Mouse (Mus musculus) lung, adult 18-20 months (tissue): ENCODE measurements at regions not wholly inside any gene's neighbourhood (a gene's known extent, or its start where the extent isn't known, plus 50 kb on each side); places are given as distances from the start of the nearest gene placed in this dataset.

Experiments
- DNase-seq, 2 experiments: peaks; one replicate each; pipeline ENCODE4 v3.0.0; 2022; ENCODE audit warnings: mixed read lengths in 2 of 2

GRCm38 (mm10) chr7:123059718-123060337, 63.9 kb upstream of the Tnrc6a start:
- DNase-seq, result no peak

DNA sequence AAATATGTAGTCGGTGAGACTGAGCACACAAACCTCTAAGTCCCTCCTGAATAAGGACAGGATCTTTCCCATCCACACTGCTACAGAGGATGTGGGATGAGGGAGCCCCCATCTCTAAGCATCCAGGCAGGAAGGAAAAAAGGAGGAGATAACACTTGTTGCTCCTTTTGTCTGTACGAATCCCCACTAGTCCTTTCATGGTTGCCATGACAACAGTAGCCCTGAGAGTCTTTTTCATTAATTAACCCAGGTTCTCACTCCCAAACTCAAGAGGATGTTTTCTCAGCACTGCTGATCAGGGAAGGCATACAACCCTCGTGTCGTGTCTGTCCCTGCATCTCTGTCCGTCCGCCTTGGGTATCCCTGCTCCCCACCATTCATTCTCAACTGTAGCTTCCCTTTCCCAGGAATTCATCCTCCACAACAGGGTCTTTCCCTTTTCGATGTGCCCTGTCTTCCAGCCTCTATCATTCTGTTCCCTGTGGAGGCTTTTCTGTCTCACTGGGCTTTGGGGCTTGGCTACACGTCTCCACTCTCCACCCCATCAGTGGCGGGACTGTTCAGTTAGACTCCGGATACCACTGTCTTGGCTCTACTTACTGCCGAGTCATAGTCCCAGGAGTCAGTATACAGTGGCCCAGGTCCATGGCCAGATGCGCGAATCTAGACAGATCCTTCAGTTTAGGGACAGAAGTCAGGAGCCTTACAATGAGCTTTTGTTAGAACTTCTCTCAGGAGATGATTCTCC, 60.2 kb upstream of the Tnrc6a start:
- no peak for DNase-seq

DNA sequence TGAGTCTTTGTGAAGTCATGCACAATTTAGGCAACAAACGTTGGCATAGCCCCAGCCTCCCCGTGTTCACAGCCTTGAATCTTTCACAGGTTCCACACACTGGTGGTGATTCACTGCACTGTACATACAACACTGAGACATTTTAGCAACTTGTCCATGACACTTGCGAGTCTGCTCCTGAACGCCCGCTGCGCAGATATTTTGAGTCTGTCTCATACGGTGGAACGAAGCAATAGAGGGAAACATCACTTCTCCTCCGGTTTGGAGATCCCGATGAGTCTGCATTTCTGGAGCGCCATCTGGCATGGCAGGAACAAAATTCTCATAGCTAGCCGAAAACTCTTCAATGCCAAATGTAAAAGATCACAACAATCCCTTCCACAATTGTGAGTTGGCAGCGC, 57.7 kb upstream of the Tnrc6a start:
- peak in 1 of 2 experiments; percentile 21 for DNase-seq

DNA sequence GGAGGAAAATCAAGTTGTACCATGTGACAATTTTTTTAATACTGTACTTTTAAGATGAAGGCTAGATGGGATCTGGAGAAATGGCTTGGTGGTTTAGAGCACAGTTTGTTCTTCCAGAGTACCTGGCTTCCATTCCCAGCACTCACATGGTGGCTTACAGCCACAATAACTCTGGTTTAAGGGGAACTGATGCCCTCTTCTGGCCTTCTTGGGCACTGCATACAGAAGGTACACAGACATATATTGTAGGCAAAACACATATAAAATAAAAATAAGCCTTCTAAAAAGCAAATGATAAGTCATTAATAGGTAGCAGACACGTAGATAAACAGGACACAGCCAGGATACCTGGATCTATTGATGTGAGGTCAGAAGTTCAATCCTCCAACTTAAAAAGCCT, 56.3 kb upstream of the Tnrc6a start:
- no peak for DNase-seq

- DNase-seq, result no peak
These were observed 55.4 kb upstream of the Tnrc6a start for GRCm38 (mm10) chr7:123068241-123068640.

GRCm38 (mm10) chr7:123068715-123069273, 54.9 kb upstream of the Tnrc6a start:
- DNase-seq, result no peak

DNA sequence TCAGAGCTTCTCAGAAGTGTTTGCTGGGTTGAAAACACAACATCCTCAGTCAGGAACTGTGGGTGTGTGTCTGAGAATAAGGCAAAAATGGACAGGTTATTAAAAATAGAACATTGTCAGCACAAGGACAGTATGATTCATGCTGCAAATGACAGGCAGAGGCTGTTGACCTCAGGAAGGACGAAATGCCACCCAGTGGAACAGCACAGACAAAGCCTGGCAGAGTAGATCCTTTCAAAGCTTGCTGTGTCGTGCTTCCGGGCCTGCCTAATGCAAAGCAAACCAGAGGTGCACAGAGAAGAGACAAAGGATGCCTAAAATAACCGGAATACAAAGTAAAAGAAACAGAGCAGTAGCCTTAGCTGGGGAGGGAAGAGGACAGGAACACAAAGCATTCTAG, 54.4 kb upstream of the Tnrc6a start:
- DNase-seq, result no peak

DNA sequence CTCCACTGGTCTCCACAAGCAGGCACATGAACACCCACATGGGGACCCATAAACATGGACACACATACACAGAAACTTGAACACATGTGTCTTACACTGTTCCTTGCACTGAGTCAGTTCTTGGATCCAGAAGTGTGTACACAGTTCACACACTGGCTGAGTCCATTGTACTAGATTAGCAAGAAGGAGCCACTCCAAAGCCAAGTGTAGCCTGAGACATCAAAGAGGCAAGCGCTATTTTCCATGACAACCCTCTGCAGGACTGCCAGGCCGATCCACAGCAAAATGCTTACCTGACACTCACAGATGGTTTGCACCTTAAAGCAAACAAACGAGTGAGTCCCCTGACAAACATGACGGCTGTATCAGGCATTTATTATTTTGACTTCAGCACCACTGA, 52.8 kb upstream of the Tnrc6a start:
- DNase-seq, result peak; percentile 56 to 68
